23 mouse cellular contexts compared by ENCODE assay signal in the genomic region with DNA sequence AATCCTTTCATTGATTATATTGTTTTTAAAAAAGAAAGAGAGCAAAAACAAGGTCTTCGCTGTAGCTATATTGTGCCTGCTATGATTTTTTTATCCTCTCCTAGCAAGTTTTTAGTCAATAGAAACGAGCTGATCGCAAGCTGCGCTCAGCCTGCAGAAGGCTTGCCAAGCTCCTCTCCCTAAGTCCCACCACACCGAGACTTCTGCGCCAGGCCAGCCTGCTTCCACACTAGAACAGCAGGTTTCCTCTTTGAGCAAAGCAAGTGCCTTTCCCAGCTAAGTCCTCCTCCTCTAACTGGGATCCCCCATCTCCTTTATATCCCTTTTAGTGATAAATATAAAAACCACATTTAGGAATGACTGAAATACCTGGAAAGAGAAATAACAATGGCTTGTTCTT.
DNase-seq lines count a peak whose midpoint lies in the region; ATAC-seq and TF ChIP-seq lines count a peak whose summit lies in the region.
"Had no signal": no experiment of that assay in that cellular context is flagged by ENCODE, and none has a peak within 500 bp of the region (broad histone marks: within the 10 kb centered on the region; RNA-seq: fewer than 3 reads in every experiment).

No protein-coding gene starts in this region.

- WGBS in liver, embryonic 11.5 days: 79% methylated on average over 6 of the region's 6 CpGs
- WGBS in stomach, postnatal 0 days: 78% methylated on average over 6 of the region's 6 CpGs

- H3K27me3 ChIP-seq in liver, embryonic 11.5 days (replicated peaks; ENCODE audit: control insufficient read depth, insufficient read depth, low read length): no peaks in the 10 kb centered on the region
- H3K27me3 ChIP-seq in stomach, postnatal 0 days (ENCODE audit: control insufficient read depth, insufficient read depth, low read length): no peaks in the 10 kb centered on the region
- H3K27me3 ChIP-seq: embryonic facial prominence, embryonic 15.5 days; hindbrain, embryonic 12.5 days; limb, embryonic 13.5 days; liver, embryonic 15.5 days; midbrain, embryonic 15.5 days had no signal

- H3K36me3 ChIP-seq in liver, embryonic 11.5 days (ENCODE audit: control insufficient read depth, insufficient read depth, low read length): no peaks in the 10 kb centered on the region
- H3K36me3 ChIP-seq in stomach, postnatal 0 days (ENCODE audit: control insufficient read depth, insufficient read depth, low read length): no peaks in the 10 kb centered on the region
- H3K36me3 ChIP-seq: embryonic facial prominence, embryonic 15.5 days; forebrain, embryonic 10.5 days; heart, embryonic 10.5 days; hindbrain, embryonic 12.5 days; limb, embryonic 13.5 days; liver, embryonic 15.5 days; midbrain, embryonic 15.5 days had no signal

- TF ChIP-seq CTCF in gastrocnemius, adult 2 months (IDR thresholded peaks at IDR 0.05): no peak
- no peak for TF ChIP-seq CTCF in cortical plate, adult 2 months (IDR thresholded peaks at IDR 0.05; ENCODE audit: extremely low read depth, insufficient read depth, low read length)
- no peak for TF ChIP-seq CTCF in stomach, postnatal 0 days (IDR thresholded peaks at IDR 0.05; ENCODE audit: low read depth)

- H3K27ac ChIP-seq in gastrocnemius, adult 2 months: no peak overlapping the region
- H3K27ac ChIP-seq in cortical plate, adult 2 months (ENCODE audit: insufficient read depth, low read length): peak overlapping the region; percentile 30
- no peak overlapping the region for H3K27ac ChIP-seq in liver, embryonic 11.5 days (ENCODE audit: low read depth, low read length)
- H3K27ac ChIP-seq in stomach, postnatal 0 days (replicated peaks): no peak overlapping the region
- H3K27ac ChIP-seq: embryonic facial prominence, embryonic 15.5 days; forebrain, embryonic 10.5 days; heart, embryonic 10.5 days; hindbrain, embryonic 12.5 days; limb, embryonic 13.5 days; liver, embryonic 15.5 days; midbrain, embryonic 15.5 days had no signal

- no peaks in the 10 kb centered on the region for H3K9me3 ChIP-seq in liver, embryonic 11.5 days (ENCODE audit: control insufficient read depth, low read length)
- H3K9me3 ChIP-seq in stomach, postnatal 0 days (ENCODE audit: control insufficient read depth, low read length): no peaks in the 10 kb centered on the region
- H3K9me3 ChIP-seq: embryonic facial prominence, embryonic 15.5 days; forebrain, embryonic 10.5 days; heart, embryonic 10.5 days; hindbrain, embryonic 12.5 days; liver, embryonic 15.5 days; midbrain, embryonic 15.5 days had no signal

- intact Hi-C loops in gastrocnemius, adult 2 months (cut with DNase I): no loop called here
- intact Hi-C loops in gastrocnemius, postnatal 36 days (cut with DNase I): no loop called here

- DNase-seq in gastrocnemius, adult 2 months: peak; percentile 30
- DNase-seq in gastrocnemius, adult 18-20 months (ENCODE audit: low spot score): no peak
- DNase-seq in layer of hippocampus, postnatal 36 days: peak; percentile 40 to 41
- DNase-seq in right cerebral cortex, postnatal 14 days: peak; percentile 54
- DNase-seq in liver, embryonic 11.5 days (ENCODE audit: low spot score): no peak
- no peak for DNase-seq in stomach, postnatal 0 days (ENCODE audit: low spot score)
- DNase-seq in gastrocnemius, postnatal 36 days: no peak
- DNase-seq: adrenal gland, adult 8-10 months; B cell, adult 2 months; cerebellum, adult 11-12 months; heart, postnatal 10 days; thymus, adult 2 months had no signal

- H3K9ac ChIP-seq in liver, embryonic 11.5 days (ENCODE audit: low read depth, low read length): no peak overlapping the region
- no peak overlapping the region for H3K9ac ChIP-seq in stomach, postnatal 0 days (ENCODE audit: low read length)
- H3K9ac ChIP-seq: embryonic facial prominence, embryonic 15.5 days; hindbrain, embryonic 12.5 days; limb, embryonic 13.5 days; liver, embryonic 15.5 days; midbrain, embryonic 15.5 days had no signal

- H3K4me3 ChIP-seq in gastrocnemius, adult 2 months: no peak overlapping the region
- no peak overlapping the region for H3K4me3 ChIP-seq in cortical plate, adult 2 months (ENCODE audit: insufficient read depth, low read length)
- no peak overlapping the region for H3K4me3 ChIP-seq in liver, embryonic 11.5 days (ENCODE audit: low read depth, low read length)
- no peak overlapping the region for H3K4me3 ChIP-seq in stomach, postnatal 0 days (ENCODE audit: low read depth, low read length)
- H3K4me3 ChIP-seq: embryonic facial prominence, embryonic 15.5 days; forebrain, embryonic 10.5 days; heart, embryonic 10.5 days; hindbrain, embryonic 12.5 days; limb, embryonic 13.5 days; liver, embryonic 15.5 days; megakaryocyte, embryonic 14.5 days; midbrain, embryonic 15.5 days had no signal

- TF ChIP-seq POLR2A in cortical plate, adult 2 months (IDR thresholded peaks at IDR 0.05; ENCODE audit: extremely low read depth, insufficient read depth, low read length): no peak

- TF ChIP-seq EP300 in stomach, postnatal 0 days (optimal IDR thresholded peaks at IDR 0.05): no peak

- no peak for ATAC-seq in liver, embryonic 11.5 days (replicated peaks; ENCODE audit: low FRiP score)
- ATAC-seq in stomach, postnatal 0 days (ENCODE audit: low FRiP score, low TSS enrichment): no peak
- ATAC-seq: inflammation-experienced regulatory T-cells, adult 6 months; lung, postnatal 0 days; midbrain, embryonic 15.5 days had no signal

- peaks cover 10% of the 10 kb centered on the region for H3K4me1 ChIP-seq in cortical plate, adult 2 months (ENCODE audit: control insufficient read depth, insufficient read depth, low read length)
- H3K4me1 ChIP-seq in liver, embryonic 11.5 days (replicated peaks; ENCODE audit: control insufficient read depth, insufficient read depth, low read length): no peaks in the 10 kb centered on the region
- H3K4me1 ChIP-seq in stomach, postnatal 0 days (replicated peaks; ENCODE audit: control insufficient read depth, insufficient read depth): no peaks in the 10 kb centered on the region
- H3K4me1 ChIP-seq: liver, embryonic 15.5 days had no signal

- no peak overlapping the region for H3K4me2 ChIP-seq in liver, embryonic 11.5 days
- H3K4me2 ChIP-seq in stomach, postnatal 0 days (replicated peaks; ENCODE audit: low read depth): no peak overlapping the region
- H3K4me2 ChIP-seq: embryonic facial prominence, embryonic 15.5 days; hindbrain, embryonic 12.5 days; limb, embryonic 13.5 days; liver, embryonic 15.5 days; midbrain, embryonic 15.5 days had no signal

Comparison
In these comparisons a context has a peak if more than half of its experiments do, and no peak if none do; other contexts are left out.
1. DNase-seq: peak in gastrocnemius, adult 2 months (single experiment), layer of hippocampus, postnatal 36 days (2 of 2) and right cerebral cortex, postnatal 14 days (single experiment); none in gastrocnemius, adult 18-20 months (single experiment), liver, embryonic 11.5 days (single experiment), stomach, postnatal 0 days (single experiment) and gastrocnemius, postnatal 36 days (0 of 2).